Mouse (Mus musculus) limb, embryonic 12.5 days (tissue): Measurements from ENCODE around the gene Cfap206. TPM values are rescaled to one million over a fixed set of nuclear protein-coding genes. Genes with fewer than 3 reads are reported as not detected.
A peak's percentile ranks its signal among the peaks of the same experiment; 100 is the strongest.
"Not testable (repeated sequence)": the region's sequence is repeated elsewhere in the genome, so short reads cannot be mapped to it uniquely, and the experiment has no call there.

ENCODE experiments used
- ATAC-seq: fragments of 200-750 bp; cut with Nextera tagmentation; 2 replicates; pipeline ENCODE4 v1.8.0; 2017; ENCODE audit warnings: low read depth, moderate TSS enrichment; ENCODE audit not compliant: insufficient number of reproducible peaks, insufficient read depth, low FRiP score, low TSS enrichment
- H3K27ac ChIP-seq: fragments of 300-500 bp; sonication (generic); 2 replicates; pipeline ENCODE4 v1.5.1; 2016; ENCODE audit warnings: mild to moderate bottlenecking, moderate library complexity
- H3K27me3 ChIP-seq: fragments of 300-500 bp; sonication (generic); 2 replicates; pipeline ENCODE4 v1.6.1; 2016; ENCODE audit warnings: mild to moderate bottlenecking, moderate library complexity
- H3K36me3 ChIP-seq: fragments of 300-500 bp; sonication (generic); 2 replicates; pipeline ENCODE4 v1.6.1; 2016; ENCODE audit warnings: mild to moderate bottlenecking, moderate library complexity
- H3K4me1 ChIP-seq: fragments of 300-500 bp; sonication (generic); replicated peaks from 2 replicates; pipeline ENCODE4 v1.6.1; 2016
- H3K4me2 ChIP-seq: fragments of 300-500 bp; sonication (generic); 2 replicates; pipeline ENCODE4 v1.6.1; 2016; ENCODE audit warnings: mild to moderate bottlenecking, moderate library complexity
- H3K4me3 ChIP-seq: fragments of 300-500 bp; sonication (generic); replicated peaks from 2 replicates; pipeline ENCODE4 v1.5.1; 2016; ENCODE audit warnings: mild to moderate bottlenecking
- H3K9ac ChIP-seq: fragments of 300-500 bp; sonication (generic); replicated peaks from 2 replicates; pipeline ENCODE4 v1.6.1; 2016; ENCODE audit warnings: mild to moderate bottlenecking, moderate library complexity
- H3K9me3 ChIP-seq: fragments of 300-500 bp; sonication (generic); 2 replicates; pipeline ENCODE4 v1.6.1; 2016; ENCODE audit warnings: mild to moderate bottlenecking, moderate library complexity
- WGBS: fragments of 180-500 bp; shearing (Covaris S2); methylation state at CpG from one replicate; pipeline ENCODE4 v1.1.7; 2016; 5-methylcytosine and 5-hydroxymethylcytosine counted together
- polyA plus RNA-seq: library from polyadenylated mRNA; unstranded; fragments of >200 nt; fragmentation: Nextera tagmentation; extraction: Ambion mirVana; gene quantifications from 2 replicates; pipeline ENCODE4 v1.2.1, GENCODE M21; 2016

Cfap206 gene
- 0.20 and 0.26 TPM in 2 replicates for polyA plus RNA-seq

DNA sequence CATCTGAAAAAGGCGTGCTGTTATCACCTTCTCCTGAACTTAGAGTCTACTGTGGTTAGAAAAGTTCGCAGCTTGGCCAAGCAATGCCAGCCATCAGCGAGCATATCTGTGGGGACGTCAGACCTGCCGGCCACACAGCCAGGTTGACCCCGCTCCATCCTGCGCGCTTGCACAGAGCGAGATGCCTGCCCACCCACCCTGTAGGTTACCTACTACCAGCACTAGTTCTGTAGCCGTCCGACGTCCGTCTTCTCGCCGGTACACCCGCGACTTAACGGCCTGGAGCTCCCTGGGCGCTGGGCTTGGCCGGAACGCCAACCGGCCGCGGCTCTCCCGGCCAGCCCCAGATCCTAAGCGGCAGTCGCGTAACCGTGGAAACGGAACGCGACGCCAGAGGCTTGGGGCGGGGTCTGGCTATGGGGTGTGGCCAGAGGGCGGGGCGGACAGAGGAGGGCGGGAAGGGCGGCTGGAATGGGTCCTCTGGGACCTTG lies at the start of gene Cfap206:
TSS of gene Cfap206 (minus strand) at position 356 of the 491 bp plus-strand sequence.
- no peak within 1 kb of the TSS for H3K27ac ChIP-seq
- no peaks in the 10 kb centered on the region for H3K4me1 ChIP-seq
- no peaks in the 10 kb centered on the region for H3K36me3 ChIP-seq
- H3K9ac ChIP-seq: peak within 1 kb of the TSS; percentile 40; the same call in 1 of the 2 replicates
- peak within 1 kb of the TSS; percentile 53 for H3K4me3 ChIP-seq
- peak; percentile 88 for ATAC-seq
- peak within 1 kb of the TSS; percentile 86 for H3K4me2 ChIP-seq
- H3K9me3 ChIP-seq: no peaks in the 10 kb centered on the region
- 0 out of 2 replicates have a peak, but pooled peaks cover 8% of the 10 kb centered on the region for H3K27me3 ChIP-seq
- under 1% methylated on average over 38 of the region's 38 CpGs for WGBS

DNA sequence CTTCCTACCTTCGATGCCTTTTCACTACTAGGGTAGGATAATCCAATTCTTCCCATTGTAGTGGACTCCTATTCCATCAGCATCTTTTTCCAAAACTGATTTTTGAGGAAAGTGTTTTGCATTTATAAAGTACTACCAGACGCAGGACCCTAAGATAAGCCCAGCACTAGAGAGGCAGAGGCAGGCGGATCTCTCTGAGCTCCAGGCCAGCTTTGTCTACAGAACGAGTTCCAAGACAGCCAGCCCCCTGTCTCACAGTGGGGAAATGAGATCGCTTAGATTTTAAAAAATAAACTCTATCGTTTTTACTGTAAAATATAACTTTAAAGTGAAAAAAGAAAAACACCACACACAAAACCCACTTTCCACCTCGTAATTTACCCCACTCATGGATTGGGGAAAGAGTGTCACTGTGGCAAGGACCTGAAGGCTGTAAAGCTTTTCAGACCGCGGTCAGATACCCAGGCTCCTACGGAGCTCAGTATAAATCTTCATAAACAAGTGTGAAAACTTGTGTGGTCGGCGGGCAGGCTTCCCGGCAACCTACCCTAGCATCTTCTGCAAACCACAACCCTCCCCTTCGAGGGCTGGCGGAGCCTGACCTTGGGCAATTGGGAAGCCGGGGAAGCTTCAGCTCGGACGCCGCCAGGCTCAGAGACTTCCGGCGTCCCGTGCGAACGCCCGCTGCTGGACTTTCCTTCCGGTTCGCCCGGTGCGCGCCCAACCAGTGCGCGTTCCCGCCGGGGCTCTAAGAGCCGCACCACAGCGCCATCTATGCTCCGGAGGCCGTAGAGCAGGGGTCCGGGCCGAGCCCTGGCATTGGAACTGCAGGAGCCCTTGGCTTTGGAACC lies 47.9 kb upstream of the Cfap206 start, which contains the start of gene Smim8:
TSS of gene Smim8 (minus strand) at position 747 of the 851 bp plus-strand sequence.
- Histone ChIP-seq H3K27ac (peak within 1 kb of the TSS; percentile 78), H3K9ac (peak within 1 kb of the TSS; percentile 68), H3K36me3 (no peaks in the 10 kb centered on the region), H3K9me3 (no peaks in the 10 kb centered on the region), H3K27me3 (peaks cover 8% of the 10 kb centered on the region), H3K4me3 (peak within 1 kb of the TSS; percentile 58), H3K4me2 (peak within 1 kb of the TSS; percentile 66), H3K4me1 (0 out of 2 replicates have a peak, but pooled peaks cover 3% of the 10 kb centered on the region)
- WGBS: 6% methylated on average over 40 of the region's 40 CpGs
- ATAC-seq: peak; percentile 88

DNA sequence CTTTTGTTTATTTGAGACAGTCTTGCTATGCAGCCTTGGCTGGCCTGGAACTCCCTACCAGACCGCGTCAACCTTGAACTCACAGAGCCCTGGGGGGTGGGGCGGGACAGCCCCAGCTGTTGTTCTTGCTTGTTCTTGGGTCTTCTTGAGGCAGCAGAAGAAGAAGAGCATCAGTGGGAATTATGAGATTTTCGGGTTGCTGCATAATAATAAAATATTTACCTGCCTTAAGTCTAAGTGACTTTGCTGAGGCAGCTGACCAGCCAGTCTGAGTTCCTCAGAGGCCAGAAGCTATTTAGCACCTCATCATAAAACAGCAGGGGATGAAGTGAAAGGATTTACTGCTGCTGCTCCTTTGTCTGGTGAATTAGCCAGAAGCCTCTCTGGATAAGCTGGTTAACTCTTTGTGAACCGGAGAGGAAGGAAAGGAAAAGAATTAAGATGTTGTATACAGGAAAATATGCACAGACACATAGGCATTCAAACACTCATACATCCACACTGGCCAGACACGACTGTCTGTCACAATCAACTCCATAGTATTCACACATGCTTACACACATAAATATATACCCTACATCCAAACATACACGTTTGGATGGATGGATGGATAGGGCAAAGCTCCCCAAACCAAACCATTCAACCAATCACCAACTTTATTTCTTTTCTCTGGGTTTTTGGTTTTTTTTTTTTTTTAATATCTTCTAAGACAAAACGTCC lies 41.8 kb upstream of the Cfap206 start:
- peak; percentile 73; the same call in 1 of the 2 replicates for ATAC-seq
- Histone ChIP-seq H3K27me3 (peaks cover 8% of the 10 kb centered on the region), H3K27ac (no peak overlapping the region), H3K4me2 (no peak overlapping the region), H3K4me1 (peaks cover 6% of the 10 kb centered on the region), H3K9me3 (no peaks in the 10 kb centered on the region), H3K9ac (no peak overlapping the region), H3K36me3 (peaks cover 9% of the 10 kb centered on the region; the same call in 1 of the 2 replicates), H3K4me3 (no peak overlapping the region)
- WGBS: 6% methylated on average over 8 of the region's 8 CpGs

- Histone ChIP-seq H3K9ac (no peak within 1 kb of the TSS), H3K27me3 (no peaks in the 10 kb centered on the region), H3K9me3 (no peaks in the 10 kb centered on the region), H3K4me3 (no peak within 1 kb of the TSS), H3K4me1 (no peaks in the 10 kb centered on the region), H3K27ac (no peak within 1 kb of the TSS), H3K4me2 (no peak within 1 kb of the TSS), H3K36me3 (no peaks in the 10 kb centered on the region)
- ATAC-seq: no peak
- 88% methylated on average over 1 of the region's 1 CpGs for whole genome bisulfite sequencing
Observed at GRCm38 (mm10) chr4:34756163-34756562, 26.2 kb upstream of the Cfap206 start, which contains the start of gene Gm136. TSS of gene Gm136 (minus strand) at chr4:34756263.

DNA sequence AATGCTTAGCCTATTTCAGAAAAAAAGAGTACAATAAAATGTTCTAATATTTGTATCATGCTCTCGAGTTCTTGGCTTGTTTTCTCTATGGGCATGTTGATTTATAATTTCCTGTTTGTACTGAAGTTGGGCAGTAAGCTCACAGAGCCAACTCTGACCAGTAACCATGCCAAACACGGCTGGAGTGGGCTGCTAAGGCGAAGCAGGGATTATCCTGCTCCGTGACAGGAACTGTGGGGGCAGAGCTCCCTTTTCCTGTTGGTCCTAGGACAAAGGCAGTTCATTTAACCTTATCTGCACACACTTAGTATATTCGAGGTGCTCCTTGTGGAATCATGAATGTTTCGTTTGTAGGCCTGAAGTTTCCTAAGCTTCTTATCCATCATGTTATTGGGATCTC lies 19.2 kb upstream of the Cfap206 start:
- no peak overlapping the region for H3K4me2 ChIP-seq
- H3K4me1 ChIP-seq: no peaks in the 10 kb centered on the region

DNA sequence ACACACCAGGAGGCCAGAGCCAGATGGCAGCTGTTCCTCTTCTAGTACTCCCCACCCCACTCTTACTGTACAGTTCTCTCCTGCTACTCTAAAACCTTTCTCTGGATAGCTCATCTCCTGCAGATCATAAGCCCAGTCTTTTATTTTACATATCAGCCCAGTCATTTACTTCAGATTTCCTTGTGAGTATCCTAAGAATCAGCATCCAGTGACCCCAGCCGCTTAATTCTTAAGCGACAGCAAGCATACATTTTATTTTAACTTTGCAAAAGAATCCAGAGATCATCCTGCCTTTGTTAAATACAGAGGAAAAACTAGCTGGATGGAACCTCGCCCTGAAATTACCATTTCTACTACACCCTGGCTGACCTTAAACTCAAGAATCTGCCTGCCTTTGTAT lies 4.5 kb upstream of the Cfap206 start:
- H3K9me3 ChIP-seq: no peaks in the 10 kb centered on the region
- no peaks in the 10 kb centered on the region for H3K4me1 ChIP-seq
- H3K9ac ChIP-seq: no peak overlapping the region
- H3K27me3 ChIP-seq: 0 out of 2 replicates have a peak, but pooled peaks cover 7% of the 10 kb centered on the region
- ATAC-seq: no peak
- no peak overlapping the region for H3K4me2 ChIP-seq
- H3K36me3 ChIP-seq: no peaks in the 10 kb centered on the region
- 80% methylated on average over 3 of the region's 3 CpGs for WGBS
- H3K27ac ChIP-seq: no peak overlapping the region
- no peak overlapping the region for H3K4me3 ChIP-seq

More for the DNA sequence above, 19.2 kb upstream of the Cfap206 start:
- H3K27ac ChIP-seq: no peak overlapping the region
- H3K4me3 ChIP-seq: no peak overlapping the region
- H3K9me3 ChIP-seq: no peaks in the 10 kb centered on the region
- ATAC-seq: no peak
- H3K27me3 ChIP-seq: no peaks in the 10 kb centered on the region
- H3K36me3 ChIP-seq: no peaks in the 10 kb centered on the region
- WGBS: 52% methylated on average over 6 of the region's 6 CpGs
- no peak overlapping the region for H3K9ac ChIP-seq

- H3K9me3 ChIP-seq, H3K4me3 ChIP-seq, H3K27ac ChIP-seq, H3K4me1 ChIP-seq, ATAC-seq, H3K27me3 ChIP-seq, H3K4me2 ChIP-seq, H3K9ac ChIP-seq, H3K36me3 ChIP-seq: not testable (repeated sequence)
- 35% methylated on average over 2 of the region's 2 CpGs for WGBS
Observed at GRCm38 (mm10) chr4:34733415-34733814, 3.4 kb upstream of the Cfap206 start.

GRCm38 (mm10) chr4:34725710-34726109 lies 4.3 kb downstream of the Cfap206 start:
- H3K36me3 ChIP-seq, H3K27ac ChIP-seq, H3K9me3 ChIP-seq, H3K4me2 ChIP-seq, ATAC-seq, H3K4me3 ChIP-seq, H3K27me3 ChIP-seq, H3K9ac ChIP-seq, H3K4me1 ChIP-seq: not testable (repeated sequence)
- 88% methylated on average over 3 of the region's 3 CpGs for WGBS

GRCm38 (mm10) chr4:34724306-34724705 lies 5.7 kb downstream of the Cfap206 start:
- no peak for ATAC-seq
- H3K27ac ChIP-seq: no peak overlapping the region
- WGBS: 64% methylated on average over 4 of the region's 4 CpGs
- no peaks in the 10 kb centered on the region for H3K36me3 ChIP-seq
- no peak overlapping the region for H3K4me3 ChIP-seq
- H3K4me1 ChIP-seq: no peaks in the 10 kb centered on the region
- peaks cover 10% of the 10 kb centered on the region for H3K9me3 ChIP-seq
- no peak overlapping the region for H3K9ac ChIP-seq
- no peak overlapping the region for H3K4me2 ChIP-seq
- H3K27me3 ChIP-seq: no peaks in the 10 kb centered on the region

DNA sequence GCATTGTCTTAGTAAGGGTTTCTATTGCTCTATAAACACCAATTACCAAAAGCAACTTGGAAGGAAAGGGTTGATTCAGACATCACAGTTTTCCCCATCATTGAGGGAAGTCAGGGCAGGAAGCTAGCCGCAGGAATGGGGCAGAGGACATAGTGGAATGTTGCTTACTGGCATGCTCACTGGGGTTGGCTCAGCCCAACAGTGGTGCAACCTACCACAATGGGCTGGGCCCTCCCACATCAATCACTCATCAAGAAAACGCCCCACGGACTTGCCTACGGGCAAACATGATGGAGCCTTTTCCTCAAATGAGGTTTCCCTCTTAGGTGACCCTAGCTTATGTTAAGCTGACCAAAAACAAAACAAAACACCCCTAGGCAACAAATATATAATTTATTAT lies 6.8 kb downstream of the Cfap206 start:
- WGBS: 65% methylated on average over 4 of the region's 4 CpGs
- no peaks in the 10 kb centered on the region for H3K27me3 ChIP-seq
- no peaks in the 10 kb centered on the region for H3K36me3 ChIP-seq
- H3K4me1 ChIP-seq: no peaks in the 10 kb centered on the region
- no peak overlapping the region for H3K4me3 ChIP-seq
- H3K9ac ChIP-seq: no peak overlapping the region
- H3K27ac ChIP-seq: no peak overlapping the region
- H3K4me2 ChIP-seq: no peak overlapping the region
- no peak for ATAC-seq
- peaks cover 16% of the 10 kb centered on the region for H3K9me3 ChIP-seq
